Mouse (Mus musculus): Measurements from ENCODE around the gene Tpm3.

Tpm3 gene

GRCm38 (mm10) chr3:90136660-90137059 is 64.2 kb downstream of the Tpm3 start:
- no peak for DNase-seq (ENCODE audit: low read depth)

- no peak for DNase-seq (ENCODE audit: low read depth)
Measured at GRCm38 (mm10) chr3:90137606-90138005, 65.2 kb downstream of the Tpm3 start.

- peak; percentile 28 for DNase-seq (ENCODE audit: low read depth)
Measured at GRCm38 (mm10) chr3:90139962-90140361, 67.5 kb downstream of the Tpm3 start.

DNA sequence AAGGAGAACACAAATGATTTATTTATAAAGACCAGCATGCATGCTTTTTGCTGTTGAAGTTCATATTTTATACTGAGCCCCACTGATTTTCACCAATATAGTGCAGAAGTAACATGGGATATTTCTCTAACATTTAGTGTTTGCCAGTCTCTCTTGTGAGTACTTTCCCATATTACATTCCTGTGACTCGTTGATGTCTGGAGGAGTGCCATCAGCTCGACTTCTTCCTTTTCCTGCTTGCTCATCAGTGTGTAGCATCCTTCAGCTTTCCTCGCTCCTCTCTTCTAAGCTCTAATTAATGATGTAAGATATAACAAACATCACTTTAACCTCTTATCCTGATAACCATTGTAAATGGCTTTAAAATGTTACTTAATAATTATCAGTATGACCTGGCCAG is 73.0 kb downstream of the Tpm3 start:
- DNase-seq (ENCODE audit: low read depth) = peak; percentile 69

- no peak for DNase-seq (ENCODE audit: low read depth)
Measured at GRCm38 (mm10) chr3:90146651-90147050, 74.2 kb downstream of the Tpm3 start.
